Mouse (Mus musculus): ENCODE measurements around the gene Top3b. TPM values are rescaled to one million over a fixed set of nuclear protein-coding genes. Genes with fewer than 3 reads are reported as not detected.

The Top3b gene
- polyA plus RNA-seq (2017; shearing (Covaris generic)): 109 TPM

GRCm38 (mm10) chr16:16870617-16871331, at the start of gene Top3b, which contains the start of gene Vpreb1:
TSS of gene Top3b (plus strand) at chr16:16870736.
TSS of gene Vpreb1 (minus strand) at chr16:16870843.

GRCm38 (mm10) chr16:16828757-16829615, 41.5 kb upstream of the Top3b start, which contains the start of gene Spag6l:
TSS of gene Spag6l (minus strand) at chr16:16829456.

GRCm38 (mm10) chr16:16863978-16864377, 6.6 kb upstream of the Top3b start, which contains the start of gene Igll1:
TSS of gene Igll1 (minus strand) at chr16:16863985.

GRCm38 (mm10) chr16:16896382-16897055, 26.0 kb downstream of the Top3b start, which contains the start of gene Ppm1f:
TSS of gene Ppm1f (plus strand) at chr16:16896469.

Other genes starting within 250 kb of the Top3b start
- gene Olfr19, start 194.3 kb upstream of the Top3b start, polyA plus RNA-seq (2017; shearing (Covaris generic)): not detected
- gene Spag6l, start 41.3 kb upstream of the Top3b start, polyA plus RNA-seq (2017; shearing (Covaris generic)): not detected
- not detected for gene Igll1, start 6.8 kb upstream of the Top3b start, polyA plus RNA-seq (2017; shearing (Covaris generic))
- gene Vpreb1, start 107 bp downstream of the Top3b start, polyA plus RNA-seq (2017; shearing (Covaris generic)): 3.9 TPM
- 31.0 TPM for gene Ppm1f, start 25.7 kb downstream of the Top3b start, polyA plus RNA-seq (2017; shearing (Covaris generic))
- 32.1 TPM for gene Mapk1, start 112.6 kb downstream of the Top3b start, polyA plus RNA-seq (2017; shearing (Covaris generic))
- gene Ypel1, start 199.0 kb downstream of the Top3b start, polyA plus RNA-seq (2017; shearing (Covaris generic)): 2.8 TPM
- 256 TPM for gene Ppil2, start 240.5 kb downstream of the Top3b start, polyA plus RNA-seq (2017; shearing (Covaris generic))